Mouse (Mus musculus): ENCODE measurements around the gene Snx22. TPM values are rescaled to one million over a fixed set of nuclear protein-coding genes. Genes with fewer than 3 reads are reported as not detected.

The Snx22 gene
- polyA plus RNA-seq, 1 experiment = 0.39 TPM

GRCm38 (mm10) chr9:66105168-66105567 lies 35.6 kb upstream of the Snx22 start:
- H3K27ac ChIP-seq (ENCODE audit: insufficient read depth, low read length) = no peak overlapping the region
- TF ChIP-seq EP300 (IDR thresholded peaks at IDR 0.05; ENCODE audit: insufficient read depth, low read depth, low read length) = no peak
- no peak for TF ChIP-seq CTCF (IDR thresholded peaks at IDR 0.05; ENCODE audit: low read depth, low read length)
- no peak for TF ChIP-seq POLR2A (IDR thresholded peaks at IDR 0.05; ENCODE audit: insufficient read depth, low read length)
- no peak overlapping the region for H3K9ac ChIP-seq (ENCODE audit: low read depth, poor library complexity, severe bottlenecking)
- H3K4me1 ChIP-seq (ENCODE audit: control insufficient read depth, insufficient read depth, low read length) = no peaks in the 10 kb centered on the region
- H3K9me3 ChIP-seq (replicated peaks; ENCODE audit: control insufficient read depth, insufficient read depth, low read length, poor library complexity, severe bottlenecking) = no peaks in the 10 kb centered on the region
- no peak overlapping the region for H3K4me3 ChIP-seq (ENCODE audit: low read depth, low read length)
- H3K27me3 ChIP-seq (ENCODE audit: control insufficient read depth, insufficient read depth, low read length, poor library complexity, severe bottlenecking) = no peaks in the 10 kb centered on the region
- H3K36me3 ChIP-seq (ENCODE audit: control insufficient read depth, insufficient read depth, low read length, poor library complexity, severe bottlenecking) = no peaks in the 10 kb centered on the region; the same call in none of the 2 replicates

GRCm38 (mm10) chr9:66104601-66105000 lies 35.1 kb upstream of the Snx22 start:
- H3K4me1 ChIP-seq (ENCODE audit: control insufficient read depth, insufficient read depth, low read length) = no peaks in the 10 kb centered on the region
- H3K36me3 ChIP-seq (ENCODE audit: control insufficient read depth, insufficient read depth, low read length, poor library complexity, severe bottlenecking) = no peaks in the 10 kb centered on the region; the same call in none of the 2 replicates
- H3K9me3 ChIP-seq (replicated peaks; ENCODE audit: control insufficient read depth, insufficient read depth, low read length, poor library complexity, severe bottlenecking) = no peaks in the 10 kb centered on the region
- H3K9ac ChIP-seq (ENCODE audit: low read depth, poor library complexity, severe bottlenecking) = no peak overlapping the region
- no peak for TF ChIP-seq CTCF (IDR thresholded peaks at IDR 0.05; ENCODE audit: low read depth, low read length)
- no peak for TF ChIP-seq POLR2A (IDR thresholded peaks at IDR 0.05; ENCODE audit: insufficient read depth, low read length)
- TF ChIP-seq EP300 (IDR thresholded peaks at IDR 0.05; ENCODE audit: insufficient read depth, low read depth, low read length) = no peak
- no peak overlapping the region for H3K4me3 ChIP-seq (ENCODE audit: low read depth, low read length)
- no peaks in the 10 kb centered on the region for H3K27me3 ChIP-seq (ENCODE audit: control insufficient read depth, insufficient read depth, low read length, poor library complexity, severe bottlenecking)
- H3K27ac ChIP-seq (ENCODE audit: insufficient read depth, low read length) = no peak overlapping the region

- no peaks in the 10 kb centered on the region for H3K9me3 ChIP-seq (replicated peaks; ENCODE audit: control insufficient read depth, insufficient read depth, low read length, poor library complexity, severe bottlenecking)
- no peak overlapping the region for H3K4me3 ChIP-seq (ENCODE audit: low read depth, low read length)
- TF ChIP-seq POLR2A (IDR thresholded peaks at IDR 0.05; ENCODE audit: insufficient read depth, low read length) (no peak), CTCF (IDR thresholded peaks at IDR 0.05; ENCODE audit: low read depth, low read length) (no peak)
- no peaks in the 10 kb centered on the region for H3K27me3 ChIP-seq (ENCODE audit: control insufficient read depth, insufficient read depth, low read length, poor library complexity, severe bottlenecking)
- H3K36me3 ChIP-seq (ENCODE audit: control insufficient read depth, insufficient read depth, low read length, poor library complexity, severe bottlenecking) = no peaks in the 10 kb centered on the region; the same call in none of the 2 replicates
- H3K27ac ChIP-seq (ENCODE audit: insufficient read depth, low read length) = no peak overlapping the region
- no peak overlapping the region for H3K9ac ChIP-seq (ENCODE audit: low read depth, poor library complexity, severe bottlenecking)
- no peaks in the 10 kb centered on the region for H3K4me1 ChIP-seq (ENCODE audit: control insufficient read depth, insufficient read depth, low read length)
Measured at GRCm38 (mm10) chr9:66102668-66103067, 33.1 kb upstream of the Snx22 start.

- H3K27ac ChIP-seq (ENCODE audit: insufficient read depth, low read length) = no peak overlapping the region
- TF ChIP-seq POLR2A (IDR thresholded peaks at IDR 0.05; ENCODE audit: insufficient read depth, low read length) (no peak), CTCF (IDR thresholded peaks at IDR 0.05; ENCODE audit: low read depth, low read length) (no peak), EP300 (IDR thresholded peaks at IDR 0.05; ENCODE audit: insufficient read depth, low read depth, low read length) (no peak)
- no peaks in the 10 kb centered on the region; the same call in none of the 2 replicates for H3K36me3 ChIP-seq (ENCODE audit: control insufficient read depth, insufficient read depth, low read length, poor library complexity, severe bottlenecking)
- no peaks in the 10 kb centered on the region for H3K4me1 ChIP-seq (ENCODE audit: control insufficient read depth, insufficient read depth, low read length)
- H3K4me3 ChIP-seq (ENCODE audit: low read depth, low read length) = no peak overlapping the region
- no peak overlapping the region for H3K9ac ChIP-seq (ENCODE audit: low read depth, poor library complexity, severe bottlenecking)
- no peaks in the 10 kb centered on the region for H3K9me3 ChIP-seq (replicated peaks; ENCODE audit: control insufficient read depth, insufficient read depth, low read length, poor library complexity, severe bottlenecking)
- H3K27me3 ChIP-seq (ENCODE audit: control insufficient read depth, insufficient read depth, low read length, poor library complexity, severe bottlenecking) = no peaks in the 10 kb centered on the region
Measured at GRCm38 (mm10) chr9:66101577-66101976, 32.1 kb upstream of the Snx22 start.

GRCm38 (mm10) chr9:66092664-66093063 lies 23.1 kb upstream of the Snx22 start:
- Histone ChIP-seq H3K27ac (ENCODE audit: insufficient read depth, low read length) (no peak overlapping the region), H3K4me1 (ENCODE audit: control insufficient read depth, insufficient read depth, low read length) (no peaks in the 10 kb centered on the region), H3K4me3 (ENCODE audit: low read depth, low read length) (no peak overlapping the region), H3K27me3 (ENCODE audit: control insufficient read depth, insufficient read depth, low read length, poor library complexity, severe bottlenecking) (no peaks in the 10 kb centered on the region), H3K9ac (ENCODE audit: low read depth, poor library complexity, severe bottlenecking) (no peak overlapping the region), H3K9me3 (replicated peaks; ENCODE audit: control insufficient read depth, insufficient read depth, low read length, poor library complexity, severe bottlenecking) (no peaks in the 10 kb centered on the region), H3K36me3 (ENCODE audit: control insufficient read depth, insufficient read depth, low read length, poor library complexity, severe bottlenecking) (no peaks in the 10 kb centered on the region)
- no peak for TF ChIP-seq POLR2A (IDR thresholded peaks at IDR 0.05; ENCODE audit: insufficient read depth, low read length)
- no peak for TF ChIP-seq CTCF (IDR thresholded peaks at IDR 0.05; ENCODE audit: low read depth, low read length)
- TF ChIP-seq EP300 (IDR thresholded peaks at IDR 0.05; ENCODE audit: insufficient read depth, low read depth, low read length) = no peak

- Histone ChIP-seq H3K27ac (ENCODE audit: insufficient read depth, low read length) (no peak overlapping the region), H3K4me1 (ENCODE audit: control insufficient read depth, insufficient read depth, low read length) (no peaks in the 10 kb centered on the region), H3K4me3 (ENCODE audit: low read depth, low read length) (no peak overlapping the region), H3K9ac (ENCODE audit: low read depth, poor library complexity, severe bottlenecking) (no peak overlapping the region), H3K9me3 (replicated peaks; ENCODE audit: control insufficient read depth, insufficient read depth, low read length, poor library complexity, severe bottlenecking) (no peaks in the 10 kb centered on the region), H3K36me3 (ENCODE audit: control insufficient read depth, insufficient read depth, low read length, poor library complexity, severe bottlenecking) (no peaks in the 10 kb centered on the region), H3K27me3 (ENCODE audit: control insufficient read depth, insufficient read depth, low read length, poor library complexity, severe bottlenecking) (no peaks in the 10 kb centered on the region)
- TF ChIP-seq POLR2A (IDR thresholded peaks at IDR 0.05; ENCODE audit: insufficient read depth, low read length) (no peak), CTCF (IDR thresholded peaks at IDR 0.05; ENCODE audit: low read depth, low read length) (no peak), EP300 (IDR thresholded peaks at IDR 0.05; ENCODE audit: insufficient read depth, low read depth, low read length) (no peak)
Measured at GRCm38 (mm10) chr9:66091327-66092231, 22.1 kb upstream of the Snx22 start.

Measured in ES-Bruce4 (cell line).